Mouse (Mus musculus) thymus, postnatal 4 days (tissue): ENCODE data around the gene Stxbp6.

ENCODE experiments used
- DNase-seq: peaks from one replicate; pipeline ENCODE4 v3.0.0; 2021

Stxbp6 gene

GRCm38 (mm10) chr12:44992847-44993246, 81.7 kb downstream of the Stxbp6 start:
- DNase-seq, result no peak

GRCm38 (mm10) chr12:44990379-44990778, 84.1 kb downstream of the Stxbp6 start:
- no peak for DNase-seq

- no peak for DNase-seq
These were observed 85.5 kb downstream of the Stxbp6 start for GRCm38 (mm10) chr12:44989011-44989410.

DNA sequence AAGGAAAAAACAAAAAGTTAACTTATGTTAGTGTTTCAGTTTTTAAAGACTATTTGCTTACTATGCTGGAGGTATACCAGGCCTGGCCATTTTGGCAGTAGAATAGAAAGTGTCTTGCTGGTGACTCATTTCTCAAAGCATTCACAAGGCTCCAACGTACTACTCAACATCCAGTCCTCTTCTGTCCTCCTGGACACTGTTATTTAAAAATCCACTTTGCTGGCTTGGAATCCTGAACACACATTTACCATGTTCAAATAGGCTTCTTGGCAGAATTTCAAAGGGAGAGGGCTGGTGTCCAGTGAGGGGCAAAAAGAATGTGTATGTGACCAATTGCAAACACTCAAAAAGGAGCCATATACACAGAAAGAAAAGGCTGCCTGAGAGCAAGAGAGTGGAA, 86.7 kb downstream of the Stxbp6 start:
- DNase-seq, result no peak

DNA sequence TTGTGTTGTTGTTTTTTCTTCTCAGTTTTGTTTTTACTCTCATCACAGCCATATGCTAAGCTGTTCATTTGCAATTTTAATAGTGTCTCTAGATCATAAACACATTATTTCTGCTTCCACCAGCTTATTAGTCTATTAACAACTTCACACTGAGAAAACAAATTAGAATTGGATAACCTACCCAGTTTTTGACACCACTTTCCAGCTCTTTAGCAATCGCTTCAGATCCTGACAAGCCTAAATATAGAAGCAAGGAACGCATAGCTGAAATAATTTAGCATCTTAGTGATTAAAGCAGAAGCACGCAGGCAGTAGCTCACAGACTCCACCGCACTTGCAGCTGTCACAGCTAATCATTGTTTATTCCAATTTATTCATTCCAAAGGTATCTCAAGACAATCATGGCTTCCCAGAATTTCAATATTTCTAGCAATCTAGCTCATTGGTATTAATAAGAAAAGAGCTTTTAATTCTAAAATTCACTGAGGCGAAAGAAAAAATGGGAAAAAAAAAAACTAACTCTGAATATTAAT, 95.1 kb downstream of the Stxbp6 start:
- DNase-seq, result no peak

GRCm38 (mm10) chr12:44975266-44975665, 99.2 kb downstream of the Stxbp6 start:
- DNase-seq, result no peak

DNA sequence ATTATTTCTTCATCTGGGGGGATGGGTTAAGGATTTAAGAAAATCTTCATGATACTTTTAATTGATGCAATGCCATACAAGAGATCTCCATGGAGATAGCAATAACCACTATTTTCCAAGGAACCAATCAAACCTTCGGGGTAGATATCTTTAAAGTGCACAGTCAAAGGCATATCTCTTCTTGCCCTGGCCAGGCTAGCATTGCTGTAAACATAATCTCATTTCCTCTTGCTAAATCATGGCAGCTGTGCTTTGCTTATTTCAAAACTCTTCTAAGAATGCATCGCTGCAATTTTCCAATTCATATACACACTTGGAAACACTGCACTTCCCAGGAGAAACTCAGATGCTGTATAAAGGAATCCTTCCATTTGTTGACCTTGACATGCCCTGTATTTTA, 103.0 kb downstream of the Stxbp6 start:
- no peak for DNase-seq

GRCm38 (mm10) chr12:44967448-44967847, 107.1 kb downstream of the Stxbp6 start:
- DNase-seq, result no peak

DNA sequence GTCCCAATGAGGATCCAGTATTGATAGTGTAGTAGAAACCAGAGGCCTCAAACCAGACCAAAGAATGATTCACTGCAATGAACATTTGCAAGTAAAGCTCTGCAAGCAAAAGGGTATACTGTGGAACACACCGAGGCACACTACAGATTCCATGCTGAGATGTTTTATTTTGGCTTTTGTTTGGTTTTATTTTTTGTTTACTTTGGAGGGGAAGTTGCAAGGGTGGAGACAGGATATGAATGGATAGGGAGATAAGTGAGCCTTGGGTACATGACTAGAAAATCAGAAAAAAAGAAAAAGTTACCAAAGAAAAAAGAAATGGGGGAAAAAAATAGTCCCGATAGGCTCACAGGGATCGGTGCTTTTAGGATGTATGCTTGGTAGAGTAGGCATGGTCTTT, 117.0 kb downstream of the Stxbp6 start:
- no peak for DNase-seq

DNA sequence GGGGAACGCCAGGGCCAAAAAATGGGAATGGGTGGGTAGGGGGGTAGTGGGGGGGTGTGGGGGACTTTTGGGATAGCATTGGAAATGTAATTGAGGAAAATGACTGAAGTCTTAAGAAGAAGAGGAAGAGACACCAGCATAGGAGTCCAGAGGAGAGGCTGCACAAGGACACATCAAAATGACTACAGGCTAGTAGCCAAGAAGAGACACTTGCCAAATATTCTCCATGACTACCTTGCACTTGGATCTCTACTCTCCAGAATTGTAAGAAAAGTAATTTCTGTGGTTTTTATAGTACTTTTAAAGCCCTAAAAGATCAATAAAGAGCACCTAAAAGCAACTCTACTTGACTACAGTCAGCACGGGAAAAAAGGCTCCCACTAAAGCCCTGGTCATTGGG, 121.4 kb downstream of the Stxbp6 start:
- no peak for DNase-seq

DNA sequence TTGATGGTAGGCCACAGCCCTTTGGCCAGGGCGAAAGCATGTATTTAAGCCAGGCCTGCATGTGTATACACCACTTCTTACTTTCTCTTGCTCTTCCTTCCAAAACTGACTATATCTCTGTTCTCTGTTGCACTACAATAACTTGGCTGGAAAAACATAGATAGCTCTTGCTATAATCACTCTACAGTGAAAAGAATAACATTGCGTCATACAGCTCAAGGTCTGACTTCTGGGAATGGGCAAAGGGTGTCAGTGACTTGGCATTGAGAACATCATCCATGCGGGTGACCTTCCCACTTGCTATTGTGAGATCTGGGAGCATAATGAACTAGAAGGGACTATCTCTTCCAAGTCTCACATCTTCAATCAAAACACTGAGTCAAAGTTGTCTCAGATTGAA, 122.4 kb downstream of the Stxbp6 start:
- no peak for DNase-seq

DNA sequence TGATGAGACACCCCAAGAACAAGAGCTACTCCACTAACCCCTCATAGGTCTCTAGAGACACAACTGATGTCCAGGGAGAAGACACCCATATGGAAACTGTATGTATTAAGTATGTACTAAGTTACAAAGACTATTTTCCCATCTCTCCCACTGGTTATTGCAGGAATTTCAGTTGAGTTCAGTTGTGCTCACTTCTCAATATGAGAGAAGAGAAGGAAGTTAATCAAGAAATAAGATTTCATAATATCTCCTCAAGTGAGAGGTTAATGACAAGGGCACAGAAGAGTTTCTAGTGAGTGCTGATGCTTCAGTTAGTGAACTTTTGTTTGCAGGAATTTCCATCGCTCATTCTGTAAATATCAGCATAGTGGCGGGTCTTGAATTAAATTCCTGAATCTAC, 124.0 kb downstream of the Stxbp6 start:
- no peak for DNase-seq

DNA sequence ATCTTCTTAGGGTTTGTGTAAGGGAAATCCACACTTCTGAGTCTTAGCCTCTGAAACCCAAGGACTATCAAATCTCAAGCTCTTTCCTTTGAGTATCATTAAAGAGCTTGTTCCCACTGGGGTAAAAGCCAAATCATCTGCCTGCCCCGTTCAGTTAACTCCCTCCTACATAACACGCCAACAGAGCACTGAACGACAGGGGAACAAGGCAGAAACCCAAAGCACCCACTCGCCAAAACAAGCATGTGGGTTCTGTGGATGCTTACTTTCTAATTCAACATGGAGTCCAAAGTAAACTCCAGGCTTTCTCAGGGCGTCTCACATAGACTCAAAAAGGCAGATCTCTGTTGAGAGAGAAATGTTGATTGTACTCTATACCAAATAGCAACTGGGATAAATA, 126.7 kb downstream of the Stxbp6 start:
- no peak for DNase-seq

GRCm38 (mm10) chr12:44940325-44940724, 134.2 kb downstream of the Stxbp6 start:
- DNase-seq, result no peak

DNA sequence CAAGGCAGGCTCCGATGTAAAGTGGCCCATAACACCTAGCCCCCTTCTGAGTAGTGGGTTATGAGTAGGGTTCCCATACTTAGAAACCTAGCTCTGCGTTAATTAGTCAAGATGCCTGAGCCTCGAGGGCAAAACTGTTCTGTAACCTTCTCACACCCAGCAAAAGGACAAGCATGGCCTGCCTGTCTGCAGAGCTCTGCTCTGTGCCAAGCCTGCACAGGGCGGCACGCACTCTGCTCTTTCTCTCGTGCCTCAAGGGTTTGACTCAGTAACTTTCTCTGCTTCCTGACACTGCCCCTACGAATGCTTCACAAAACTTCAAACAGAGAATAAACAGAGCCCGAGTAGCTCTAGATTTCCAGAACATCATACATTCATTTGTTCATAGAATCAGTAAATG, 135.4 kb downstream of the Stxbp6 start:
- no peak for DNase-seq

DNA sequence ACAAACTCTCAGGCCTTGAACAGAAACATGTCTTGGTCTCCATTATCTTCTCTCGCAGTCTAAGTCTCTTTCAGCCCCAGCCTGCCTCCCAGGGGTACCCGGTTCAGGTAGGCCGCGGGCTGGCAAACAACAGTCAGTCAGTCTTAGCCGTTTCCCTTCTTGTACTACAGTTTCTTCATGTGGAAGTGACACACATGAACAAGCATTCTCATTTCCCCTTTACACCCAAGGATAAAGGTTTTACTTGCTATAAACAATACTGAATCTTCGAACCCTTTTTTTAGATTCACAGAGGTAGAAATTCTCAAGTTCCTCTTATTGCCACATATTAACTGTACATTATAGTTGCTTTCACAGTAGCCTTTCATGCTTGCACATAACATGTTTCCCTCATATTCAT, 141.6 kb downstream of the Stxbp6 start:
- no peak for DNase-seq

DNA sequence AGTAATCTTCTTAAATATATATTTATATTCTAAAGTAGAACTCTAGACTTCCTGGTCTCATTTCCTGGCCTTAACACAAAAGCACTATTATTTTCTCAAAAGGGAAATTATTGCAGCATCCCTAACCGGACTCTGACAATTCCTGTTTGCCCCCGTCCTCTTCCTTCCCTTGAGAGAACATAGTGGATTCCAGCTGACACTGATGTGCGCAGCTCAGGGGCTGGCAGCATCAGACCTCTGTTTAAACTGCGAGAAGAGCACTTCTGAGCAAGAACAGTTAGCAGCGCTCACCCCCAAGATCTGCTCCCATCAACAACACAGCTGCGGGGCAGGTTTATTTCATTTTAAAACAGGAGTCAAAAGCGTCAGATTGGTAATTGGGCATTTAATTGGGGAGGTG, 142.8 kb downstream of the Stxbp6 start:
- DNase-seq, result no peak

GRCm38 (mm10) chr12:44928456-44928855, 146.1 kb downstream of the Stxbp6 start:
- no peak for DNase-seq

- DNase-seq, result no peak
These were observed 148.6 kb downstream of the Stxbp6 start for GRCm38 (mm10) chr12:44925901-44926300.

DNA sequence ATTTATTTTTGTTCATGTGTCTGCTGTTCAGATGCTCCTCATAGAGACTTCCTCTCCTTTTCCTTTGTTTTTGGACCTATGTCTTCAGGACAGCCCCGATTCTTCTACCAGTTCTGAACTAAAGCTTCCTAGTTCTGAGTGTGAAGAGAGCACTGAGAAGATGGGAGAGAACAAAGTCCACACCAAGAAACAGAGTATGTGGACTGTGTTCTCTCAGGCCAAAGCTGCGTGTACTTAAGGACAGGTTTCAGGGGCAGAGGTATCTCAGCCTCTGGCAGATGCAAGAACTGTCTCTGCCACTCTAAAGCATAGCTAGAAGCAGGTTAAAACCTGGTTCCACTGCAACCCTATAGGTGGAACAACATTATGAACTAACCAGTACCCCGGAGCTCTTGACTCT, 151.2 kb downstream of the Stxbp6 start:
- no peak for DNase-seq

- no peak for DNase-seq
These were observed 152.3 kb downstream of the Stxbp6 start for GRCm38 (mm10) chr12:44922241-44922640.

GRCm38 (mm10) chr12:44919613-44920012, 154.9 kb downstream of the Stxbp6 start:
- no peak for DNase-seq

DNA sequence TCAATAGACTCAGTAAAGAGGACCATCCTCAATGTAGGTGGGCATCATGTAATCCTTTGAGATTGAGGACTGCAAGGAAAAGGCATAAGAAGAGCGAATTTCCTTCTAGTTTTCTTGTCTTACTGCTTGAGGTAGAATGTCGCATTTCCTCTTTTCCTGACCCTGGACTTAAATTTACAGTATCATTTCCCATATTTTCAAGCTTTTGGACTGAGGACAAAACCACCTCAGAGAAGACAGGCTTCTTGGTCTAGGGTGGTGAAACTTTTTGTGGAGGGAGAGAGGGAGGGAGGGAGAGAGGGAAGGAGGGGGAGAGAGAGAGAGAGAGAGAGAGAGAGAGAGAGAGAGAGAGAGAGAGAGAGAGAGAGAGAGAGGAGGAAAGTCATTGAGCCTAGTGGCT, 155.6 kb downstream of the Stxbp6 start:
- no peak for DNase-seq

DNA sequence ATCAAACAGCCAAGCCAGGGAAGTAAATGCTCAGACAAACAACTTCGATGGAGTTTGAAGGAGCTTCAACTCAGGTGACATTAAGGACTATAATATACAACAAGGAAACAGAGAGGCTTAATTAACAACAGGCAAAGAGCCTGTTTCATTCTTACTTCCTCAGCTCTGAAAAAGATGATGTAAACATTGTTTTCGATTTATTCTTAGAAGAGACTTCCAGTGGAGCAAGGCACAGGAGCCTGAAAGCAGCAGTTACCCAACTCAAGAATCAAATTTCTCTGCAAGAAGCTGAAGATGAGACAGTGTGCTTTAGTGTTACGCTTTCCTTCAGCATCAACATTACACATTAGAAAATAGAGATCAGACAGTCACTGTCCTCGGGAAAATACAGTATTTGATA, 160.7 kb downstream of the Stxbp6 start:
- DNase-seq, result no peak

DNA sequence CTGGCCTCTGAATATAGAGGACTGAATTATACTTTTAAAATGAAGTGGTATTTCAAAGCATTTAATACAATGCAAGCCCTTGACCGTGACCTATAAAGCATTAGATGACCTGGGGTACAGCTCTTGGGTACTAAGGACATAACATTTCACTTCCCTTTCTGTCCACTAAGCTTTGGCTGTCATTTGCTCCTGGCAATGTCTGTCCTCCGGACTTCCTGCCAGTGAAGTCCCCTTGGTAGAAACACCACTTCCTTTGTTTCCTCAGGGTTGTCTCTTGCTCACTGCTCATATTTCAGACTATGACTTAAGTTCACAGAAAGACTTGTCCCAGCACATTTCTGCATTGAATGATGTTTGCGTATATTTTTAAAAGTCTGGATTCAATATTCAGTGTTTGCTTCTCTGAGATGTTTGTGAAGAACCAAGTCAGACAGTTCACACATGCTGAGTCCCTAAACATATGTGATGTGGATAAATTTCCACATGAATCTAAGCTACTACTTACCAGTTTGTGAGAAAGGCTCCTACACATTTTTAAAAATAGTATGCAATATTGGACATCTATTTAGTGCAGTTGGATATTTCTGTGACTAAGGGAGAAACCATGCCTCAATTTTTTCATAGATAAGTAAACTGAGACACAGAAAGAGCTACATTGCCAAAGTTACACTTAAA, 166.3 kb downstream of the Stxbp6 start:
- no peak for DNase-seq
